Mouse (Mus musculus): ENCODE data around the gene Eif4ebp2.
A peak's percentile ranks its signal among the peaks of the same experiment; 100 is the strongest.

Gene Eif4ebp2

DNA sequence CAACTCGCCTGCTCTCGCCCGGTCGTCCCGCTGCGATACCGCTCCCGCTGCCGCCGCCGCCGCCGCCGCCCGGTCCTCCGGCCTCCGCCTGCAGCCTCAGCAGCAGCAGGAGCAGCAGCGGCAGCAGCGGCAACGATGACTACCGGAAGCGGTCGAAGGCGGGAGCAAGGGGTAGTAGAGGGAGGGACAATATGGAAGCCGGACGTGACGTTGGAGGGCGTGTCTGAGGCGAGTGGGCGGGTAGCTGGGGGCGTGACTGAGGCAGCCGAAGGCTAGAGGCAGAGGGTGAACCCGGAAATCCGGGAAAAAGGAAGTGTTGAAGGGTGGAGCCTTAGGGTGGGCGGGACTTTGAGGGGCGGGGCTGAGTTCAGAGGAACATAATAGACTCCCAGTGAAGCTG is at the start of gene Eif4ebp2:
Eif4ebp2 (minus strand) TSS at position 17 of the 400 bp plus-strand sequence.
- DNase-seq (ENCODE audit: low spot score in 2 of 2): peak; percentile 96

DNA sequence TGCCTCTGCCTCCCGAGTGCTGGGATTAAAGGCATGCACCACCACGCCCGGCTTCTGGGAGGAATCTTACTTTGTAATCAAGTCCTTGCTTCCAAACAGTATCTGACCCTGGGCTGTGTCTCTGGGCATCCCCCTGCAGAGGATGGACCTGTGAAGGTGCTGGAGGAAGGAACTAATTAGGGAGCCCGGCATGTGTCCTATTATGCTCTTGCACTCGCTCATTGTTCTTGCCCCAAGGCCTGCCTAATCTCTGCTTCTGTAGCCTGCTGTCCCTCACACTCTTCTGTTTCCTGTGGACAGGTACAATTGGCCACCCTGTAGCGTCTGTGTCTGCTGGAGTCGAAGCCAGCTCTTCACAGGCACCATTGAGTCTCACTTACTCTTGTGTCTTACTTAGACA is 48.3 kb upstream of the Eif4ebp2 start:
- no peak for DNase-seq (ENCODE audit: low spot score in 2 of 2)

DNA sequence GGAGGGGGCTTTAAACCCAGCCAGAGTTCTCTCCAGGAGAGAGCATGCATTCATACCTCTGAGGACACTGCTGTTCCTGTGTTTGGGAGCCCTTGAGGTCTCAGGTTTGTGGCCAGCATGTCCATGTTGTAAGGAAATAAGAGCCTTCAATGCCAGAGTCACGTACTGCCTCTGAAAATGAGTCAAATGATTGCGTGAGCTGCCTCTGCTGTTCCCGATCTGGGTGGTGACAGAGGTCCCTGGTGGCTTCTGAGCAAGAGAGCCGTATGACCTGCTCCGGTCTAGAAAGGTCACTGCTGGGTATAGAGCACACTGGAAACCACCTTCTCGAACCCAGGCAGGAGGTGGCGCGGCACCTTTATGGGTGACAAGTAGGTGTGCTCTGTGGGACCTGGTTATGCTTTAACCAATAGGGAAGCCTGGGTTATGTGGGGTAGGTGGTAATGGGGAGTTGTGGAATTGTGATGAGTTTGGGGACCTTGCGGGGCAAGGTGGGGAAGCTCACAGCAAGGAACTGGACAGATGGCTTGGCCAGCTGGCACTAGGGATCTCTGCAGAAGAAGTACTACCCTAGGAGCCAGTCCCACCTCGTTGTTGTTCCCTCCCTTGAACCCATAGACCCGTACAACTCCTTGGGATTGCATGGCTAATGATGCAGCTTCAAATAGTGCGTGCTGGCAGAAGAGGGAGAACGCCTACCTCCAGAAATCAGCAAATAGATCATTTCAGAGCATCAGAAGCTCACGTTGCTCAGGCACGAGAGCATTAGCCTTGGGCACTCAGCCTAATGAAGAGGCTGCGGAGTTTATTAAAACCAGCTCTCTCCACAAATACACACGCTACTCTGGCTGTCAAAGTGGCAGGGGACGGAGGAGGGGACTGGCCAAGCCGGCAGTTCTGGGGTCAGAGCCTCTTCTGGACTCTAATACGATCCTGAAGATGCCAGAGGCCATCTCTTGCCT is 47.3 kb upstream of the Eif4ebp2 start:
- DNase-seq (ENCODE audit: low spot score in 2 of 2): no peak

DNA sequence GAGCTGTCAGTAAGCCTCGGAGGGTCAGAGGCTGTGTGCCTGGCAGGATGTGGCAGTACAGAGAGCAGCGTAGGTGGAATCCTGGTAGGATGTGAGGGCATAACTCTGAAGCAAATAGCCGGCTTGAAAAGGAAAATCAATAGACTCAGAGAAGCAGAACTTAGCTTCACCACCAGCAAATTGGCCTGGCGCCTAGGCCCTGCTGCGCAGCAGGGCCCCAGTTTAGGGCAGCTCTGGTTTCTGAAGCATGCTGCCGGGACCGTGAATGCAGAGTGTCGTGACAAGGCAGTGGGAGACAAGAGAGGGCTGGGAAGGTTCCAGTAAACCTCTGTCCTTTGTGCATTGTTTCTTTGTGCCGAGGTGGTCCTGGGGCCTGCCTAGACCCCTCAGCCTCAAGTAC is 43.8 kb upstream of the Eif4ebp2 start:
- DNase-seq (ENCODE audit: low spot score in 2 of 2): no peak

DNA sequence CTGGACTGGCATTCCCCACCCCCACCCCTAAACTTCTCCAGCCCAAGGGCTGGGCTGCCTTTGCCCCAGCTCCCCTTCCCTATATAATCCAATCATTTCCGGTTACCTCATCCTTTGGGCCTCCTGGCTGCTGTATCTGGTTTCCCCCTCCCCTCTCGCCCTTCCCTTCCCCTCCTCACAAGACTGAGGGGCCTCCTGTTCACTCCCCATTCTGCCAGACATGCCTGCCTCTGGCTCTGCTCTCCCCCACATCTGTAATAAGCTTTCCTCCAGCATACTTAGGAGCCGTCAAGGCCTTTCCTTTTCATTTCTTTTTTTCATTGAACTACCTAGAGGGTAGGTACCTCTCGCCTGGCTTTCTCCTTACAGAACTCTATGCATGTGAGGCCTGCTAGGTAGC is 43.0 kb upstream of the Eif4ebp2 start:
- DNase-seq (ENCODE audit: low spot score in 2 of 2): no peak

DNA sequence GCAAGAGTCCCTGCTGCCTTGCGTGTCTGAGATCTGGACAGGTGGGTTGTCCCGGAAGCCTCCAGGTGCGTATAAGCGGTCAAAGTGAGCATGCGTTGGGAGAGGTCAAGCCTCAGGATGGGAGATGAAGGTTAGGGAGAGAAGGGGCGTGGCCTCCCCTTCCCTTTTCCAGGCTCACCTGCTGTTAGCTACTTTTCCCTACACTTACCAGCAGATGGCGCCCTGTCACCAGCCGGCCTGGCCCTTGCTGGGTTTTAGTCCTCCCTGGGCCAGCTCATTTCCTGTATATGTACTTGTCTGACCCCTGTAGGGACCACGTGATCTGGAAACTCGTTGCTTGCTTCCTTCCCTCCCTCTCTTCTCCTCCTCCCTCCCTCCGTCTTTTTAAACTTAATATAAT is 39.6 kb upstream of the Eif4ebp2 start:
- DNase-seq (ENCODE audit: low spot score in 2 of 2): peak; percentile 45 to 59

DNA sequence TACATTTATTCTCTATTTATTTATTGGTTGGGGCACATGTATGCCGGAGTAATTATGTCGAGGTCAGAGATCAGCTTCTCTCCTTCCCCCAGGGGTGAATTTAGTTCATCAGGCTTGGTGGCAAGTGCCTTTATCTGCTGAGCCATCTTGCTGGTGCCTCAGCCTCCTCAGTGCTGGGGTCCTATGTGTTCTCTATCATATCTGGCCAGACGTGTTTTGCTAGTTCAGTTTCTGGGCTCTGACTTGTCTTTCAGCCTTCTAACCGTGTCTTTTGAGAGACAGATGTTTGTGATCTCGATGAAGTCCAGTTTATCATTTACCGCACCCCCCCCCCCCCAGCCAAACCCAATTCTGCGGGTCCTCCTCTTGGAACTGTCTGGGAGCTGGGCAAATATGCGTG is 39.1 kb upstream of the Eif4ebp2 start:
- DNase-seq (ENCODE audit: low spot score in 2 of 2): no peak

DNA sequence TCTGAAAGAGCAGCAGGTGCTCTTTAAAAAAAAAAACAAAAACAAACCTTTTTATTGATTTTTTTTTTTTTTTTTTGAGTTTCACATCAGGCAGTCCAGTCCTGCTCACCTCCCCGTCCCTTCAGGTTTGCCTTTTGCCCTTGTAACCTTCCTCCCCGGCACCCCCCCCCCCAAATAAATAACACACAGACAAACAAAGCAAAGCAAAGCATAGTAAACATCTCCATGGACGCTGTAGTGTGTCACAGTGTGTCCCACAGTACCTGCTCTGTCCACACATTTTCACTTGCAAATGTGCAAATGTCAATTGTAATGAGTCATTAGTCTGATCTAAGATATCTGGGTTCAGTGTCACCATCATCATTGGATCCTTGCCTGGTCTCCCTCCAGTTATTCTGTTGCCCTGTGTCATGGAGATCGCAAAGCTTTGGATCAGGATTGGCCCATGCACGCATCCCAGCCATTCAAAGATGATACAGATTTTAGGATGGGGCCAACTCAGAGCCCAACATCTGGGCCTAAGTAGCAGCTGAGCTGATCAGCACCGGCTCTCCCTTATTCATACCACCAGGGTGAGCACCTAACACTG is 36.2 kb upstream of the Eif4ebp2 start:
- no peak for DNase-seq (ENCODE audit: low spot score in 2 of 2)

DNA sequence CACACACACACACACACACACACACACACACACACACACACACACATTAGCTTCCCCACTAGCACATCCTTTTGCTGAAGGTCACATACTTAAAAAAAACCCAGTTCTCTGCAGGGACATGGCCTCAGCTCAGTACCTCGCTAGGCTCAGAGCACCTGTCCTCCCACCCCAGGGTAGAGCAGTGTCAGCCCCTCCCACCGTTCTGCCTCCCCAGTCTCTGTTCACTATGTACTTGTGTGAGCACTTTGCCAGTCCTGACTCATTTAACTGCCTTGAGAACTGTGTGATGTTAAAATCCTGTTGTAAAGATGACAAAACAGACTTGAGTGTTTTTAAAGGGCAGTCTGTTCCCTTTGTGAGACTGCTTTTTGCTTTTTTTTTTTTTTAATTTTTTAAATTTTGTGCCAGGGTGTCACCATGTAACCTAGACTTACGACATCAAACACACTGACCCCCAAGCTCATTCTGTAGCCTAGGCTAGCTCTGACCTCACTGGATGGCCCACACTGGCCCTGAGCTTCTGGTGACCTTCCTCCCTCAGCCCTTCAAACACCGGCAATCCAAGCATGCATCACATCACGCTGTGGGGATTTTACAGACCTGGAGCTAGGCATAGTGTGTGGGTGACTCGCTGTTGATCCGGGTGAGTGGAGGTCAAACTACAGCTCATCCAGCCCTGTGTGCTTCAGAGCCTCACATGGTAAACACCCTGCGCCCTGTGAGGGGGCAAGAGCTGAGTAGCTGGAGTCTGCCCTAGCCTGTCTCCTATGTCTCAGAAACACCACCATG is 34.3 kb upstream of the Eif4ebp2 start:
- no peak for DNase-seq (ENCODE audit: low spot score in 2 of 2)

DNA sequence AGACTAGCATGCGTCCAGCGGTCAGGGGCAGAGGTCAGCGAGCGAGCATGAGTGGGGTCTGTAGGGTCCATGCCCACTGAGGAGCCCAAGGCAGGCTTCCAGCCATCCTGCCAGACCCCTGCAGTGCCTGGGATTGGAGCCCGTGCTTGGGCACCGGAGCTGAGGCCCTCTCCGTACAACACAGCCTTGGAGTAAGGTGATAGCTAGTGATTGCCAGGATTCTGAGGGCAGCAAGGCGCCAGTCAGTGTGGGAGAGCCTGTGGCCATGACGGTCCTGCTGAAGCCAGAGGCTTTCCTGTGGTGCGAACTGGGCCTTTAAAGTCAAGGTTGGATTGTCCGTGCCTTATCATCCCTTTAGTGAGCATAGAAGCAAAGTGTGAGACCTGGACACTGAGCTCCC is 32.3 kb upstream of the Eif4ebp2 start:
- DNase-seq (ENCODE audit: low spot score in 2 of 2): no peak

DNA sequence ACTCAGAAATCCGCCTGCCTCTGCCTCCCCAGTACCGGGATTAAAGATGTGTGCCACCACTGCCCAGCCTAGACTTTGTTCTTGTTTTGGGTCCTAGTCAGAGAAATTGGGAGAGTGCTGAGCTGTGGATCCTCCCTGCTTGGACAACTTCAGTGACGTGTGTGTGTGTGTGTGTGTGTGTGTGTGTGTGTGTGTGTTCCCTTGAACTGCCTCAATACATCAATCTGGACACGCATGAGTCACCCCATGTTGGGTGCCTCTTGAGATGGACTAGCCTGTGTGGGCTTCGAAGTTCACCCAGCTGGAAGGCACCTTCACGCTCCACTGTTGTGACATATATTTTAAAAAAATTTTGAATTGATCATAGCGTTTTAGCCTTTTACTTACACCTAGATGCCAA is 30.3 kb upstream of the Eif4ebp2 start:
- no peak for DNase-seq (ENCODE audit: low spot score in 2 of 2)

DNA sequence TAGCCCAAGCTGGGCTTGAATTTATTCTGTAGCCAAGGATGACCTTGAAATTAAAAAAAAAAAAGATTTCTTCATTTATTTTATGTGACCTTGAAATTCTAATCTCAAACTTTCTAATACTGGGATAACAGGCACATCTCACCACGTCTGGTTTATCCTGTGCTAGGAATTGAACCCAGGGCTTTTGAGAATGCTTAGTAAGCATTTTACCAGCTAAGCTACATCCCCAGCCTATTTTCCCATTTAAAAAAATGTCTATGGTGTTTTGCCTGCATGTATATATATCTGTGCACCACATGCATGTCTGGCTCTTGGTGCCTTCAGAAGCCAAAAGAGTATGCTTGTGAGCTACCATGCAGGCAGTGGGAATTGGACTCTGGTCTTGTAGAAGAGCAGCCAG is 28.0 kb upstream of the Eif4ebp2 start:
- DNase-seq (ENCODE audit: low spot score in 2 of 2): no peak

DNA sequence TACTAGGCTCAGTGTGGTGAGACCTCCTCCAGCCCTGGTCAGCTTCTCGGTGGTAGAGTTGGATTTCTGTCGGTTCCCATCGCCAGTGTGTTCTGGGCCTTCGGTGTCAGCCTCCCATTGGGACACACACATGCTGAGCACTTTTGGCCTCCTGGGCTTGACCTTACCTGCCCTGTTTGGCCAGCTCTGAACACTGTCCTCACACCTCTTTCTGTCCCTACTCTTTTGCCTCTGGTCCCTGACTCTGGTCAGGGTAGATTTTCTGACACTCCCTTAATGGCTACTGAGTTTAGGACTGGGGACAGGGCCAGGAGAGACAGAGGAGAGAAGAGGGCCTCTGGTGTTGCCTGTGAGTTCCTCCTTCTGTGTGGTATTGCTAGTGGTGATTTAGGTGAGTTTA is 27.5 kb upstream of the Eif4ebp2 start:
- DNase-seq (ENCODE audit: low spot score in 2 of 2): no peak

DNA sequence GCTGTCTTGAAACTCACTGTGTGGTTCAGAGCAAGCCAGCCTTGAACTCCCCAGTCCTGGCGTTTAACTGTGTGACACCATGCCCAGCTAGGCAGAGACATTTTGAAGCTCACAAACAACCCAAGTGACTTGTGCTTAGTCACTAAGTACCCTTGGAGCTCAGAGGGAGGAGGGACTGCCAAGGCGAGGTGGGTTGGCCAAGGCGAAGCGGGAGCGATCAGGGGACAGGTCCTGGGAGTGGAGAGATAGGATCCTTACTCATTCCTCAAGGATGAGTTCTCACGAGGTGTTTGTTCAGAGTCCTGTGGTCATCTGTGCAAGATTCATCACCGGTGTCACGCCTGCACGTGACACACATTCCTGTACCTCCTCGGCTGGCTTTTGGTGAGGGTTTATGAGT is 27.0 kb upstream of the Eif4ebp2 start:
- no peak for DNase-seq (ENCODE audit: low spot score in 2 of 2)

DNA sequence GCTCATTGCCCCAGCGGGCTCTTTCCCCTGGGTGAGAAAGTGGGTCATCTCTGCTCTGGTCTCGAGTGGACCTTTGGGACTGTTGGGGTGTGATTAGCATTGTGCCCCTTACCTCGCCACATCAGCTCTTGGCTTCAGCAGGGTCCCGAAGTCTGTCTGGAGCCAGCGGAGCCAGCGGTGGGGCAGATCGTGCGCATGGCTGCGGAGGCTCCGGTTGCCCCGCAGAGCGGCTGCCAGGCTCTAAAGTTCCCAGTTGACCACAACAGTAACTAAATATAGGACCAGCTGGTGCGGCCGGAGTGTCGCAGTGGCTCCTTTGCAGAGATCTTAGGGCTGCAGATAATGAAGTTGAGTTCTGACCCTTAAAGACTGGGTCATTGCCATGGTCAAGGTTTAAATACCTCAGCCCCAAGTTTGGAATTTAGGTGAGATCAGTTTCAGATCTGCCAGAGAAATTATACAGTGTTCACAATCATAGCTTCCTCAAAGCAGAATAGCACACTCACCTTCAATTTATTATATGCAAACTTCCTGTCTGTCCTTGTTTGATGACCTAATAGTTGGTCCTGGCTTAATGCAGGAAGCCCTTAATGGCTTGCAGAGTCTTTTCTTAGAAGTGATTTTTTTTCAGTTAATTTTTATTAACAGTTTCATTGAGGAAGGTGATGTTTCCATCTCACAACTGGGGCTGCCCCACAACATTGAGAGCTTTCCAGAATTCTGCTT is 24.1 kb upstream of the Eif4ebp2 start:
- no peak for DNase-seq (ENCODE audit: low spot score in 2 of 2)

DNA sequence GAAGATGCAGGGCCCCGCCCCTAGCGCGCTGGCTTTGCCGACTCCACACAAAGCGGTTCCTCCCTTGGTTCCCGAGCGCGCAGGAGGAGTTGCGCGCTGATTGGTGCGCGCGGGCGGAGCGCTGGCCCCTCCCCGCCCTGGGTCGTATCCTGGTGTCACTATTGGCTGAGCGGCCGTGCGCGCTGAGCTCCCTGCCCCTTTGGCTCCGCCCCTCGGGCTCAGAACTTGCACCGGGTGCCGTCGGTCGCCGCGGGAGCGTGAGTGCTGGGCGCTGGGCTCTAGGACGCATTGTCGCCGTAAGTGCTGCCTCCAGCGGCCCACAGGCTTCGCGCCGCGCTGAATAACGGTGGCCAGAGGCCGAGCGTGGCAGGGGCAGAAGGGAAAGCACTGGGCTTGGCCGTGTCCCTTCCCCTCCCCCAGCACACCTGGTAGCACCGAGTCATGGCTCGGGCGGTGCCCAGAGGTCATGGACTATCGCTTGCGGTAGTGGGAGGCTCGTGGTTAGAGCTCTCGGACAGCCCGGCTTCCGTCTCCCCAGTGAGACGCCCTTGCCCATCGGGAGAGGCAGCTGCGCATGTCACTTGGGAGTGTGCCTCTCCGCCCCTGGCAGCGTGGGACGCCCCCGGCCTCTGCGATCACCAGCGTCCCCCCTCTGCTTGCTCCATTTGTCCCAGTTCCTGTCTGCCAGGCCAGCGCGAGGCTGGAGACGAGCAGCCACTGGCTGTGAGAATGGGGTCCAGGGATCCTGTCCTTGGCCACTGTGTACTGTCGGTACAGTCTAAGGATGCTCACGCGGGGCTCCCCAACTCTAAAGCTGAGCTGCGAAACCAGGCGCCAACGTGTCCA is 23.4 kb upstream of the Eif4ebp2 start, which contains the start of gene Lrrc20:
Lrrc20 (plus strand) TSS at position 208 of the 846 bp plus-strand sequence.
- DNase-seq (ENCODE audit: low spot score in 2 of 2): peak; percentile 87 to 92

DNA sequence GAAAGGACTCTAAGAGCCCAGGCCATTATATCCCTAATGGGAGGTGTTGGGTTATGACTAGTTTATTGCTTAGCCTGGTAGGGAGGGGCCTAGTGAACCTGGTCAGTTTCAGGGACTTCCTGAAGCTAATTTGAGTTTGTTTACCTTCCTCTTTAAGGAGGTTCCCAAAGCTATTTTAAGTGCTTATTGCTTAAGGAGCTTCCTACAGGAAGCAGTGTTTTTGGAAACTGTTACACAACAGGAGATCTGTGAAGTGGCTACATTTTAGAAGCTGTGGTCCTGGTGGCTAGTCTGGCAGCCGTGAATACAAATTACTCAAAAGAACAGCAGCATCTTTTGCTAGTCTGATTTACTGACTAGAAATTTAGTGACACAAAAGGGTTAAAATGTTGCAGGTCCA is 21.9 kb upstream of the Eif4ebp2 start:
- DNase-seq (ENCODE audit: low spot score in 2 of 2): no peak

DNA sequence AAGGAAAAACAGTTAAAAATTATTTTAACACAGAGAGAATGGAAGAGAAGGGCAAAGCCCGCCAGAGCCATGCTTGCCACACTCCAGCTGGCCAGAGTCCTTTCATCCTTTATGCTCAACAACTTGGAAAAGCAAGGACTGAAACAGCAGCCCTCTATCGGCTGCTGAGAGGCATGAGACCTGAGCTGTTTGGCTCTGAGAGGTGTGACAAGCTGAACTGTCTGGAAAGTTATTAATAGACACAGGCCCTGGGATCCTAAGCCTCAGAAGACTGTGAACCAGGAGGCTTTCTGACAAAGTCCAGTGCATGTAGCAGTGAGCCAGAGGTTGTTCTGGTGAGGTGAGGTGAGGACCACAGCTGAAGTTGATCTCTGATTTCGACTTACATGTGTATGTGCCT is 21.2 kb upstream of the Eif4ebp2 start:
- no peak for DNase-seq (ENCODE audit: low spot score in 2 of 2)

DNA sequence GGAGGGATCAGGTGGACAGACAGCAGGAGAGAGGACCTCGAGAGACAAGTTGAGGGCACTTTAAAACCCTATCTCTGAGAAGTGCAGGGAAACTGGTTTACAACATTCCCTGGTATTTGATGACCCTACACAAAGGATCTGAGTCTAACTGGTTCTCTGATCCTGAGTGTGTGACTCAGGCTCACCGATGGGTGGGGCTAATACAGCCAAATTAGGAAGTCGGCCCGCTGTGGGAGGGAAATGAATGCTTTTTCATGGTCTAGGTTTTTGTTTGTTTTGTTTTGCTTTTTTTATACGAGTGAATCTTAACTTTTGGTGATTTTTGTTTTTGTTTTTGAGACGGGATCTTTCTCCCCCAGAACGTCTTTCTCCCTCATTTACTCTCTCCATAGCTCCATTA is 16.4 kb upstream of the Eif4ebp2 start:
- DNase-seq (ENCODE audit: low spot score in 2 of 2): no peak

DNA sequence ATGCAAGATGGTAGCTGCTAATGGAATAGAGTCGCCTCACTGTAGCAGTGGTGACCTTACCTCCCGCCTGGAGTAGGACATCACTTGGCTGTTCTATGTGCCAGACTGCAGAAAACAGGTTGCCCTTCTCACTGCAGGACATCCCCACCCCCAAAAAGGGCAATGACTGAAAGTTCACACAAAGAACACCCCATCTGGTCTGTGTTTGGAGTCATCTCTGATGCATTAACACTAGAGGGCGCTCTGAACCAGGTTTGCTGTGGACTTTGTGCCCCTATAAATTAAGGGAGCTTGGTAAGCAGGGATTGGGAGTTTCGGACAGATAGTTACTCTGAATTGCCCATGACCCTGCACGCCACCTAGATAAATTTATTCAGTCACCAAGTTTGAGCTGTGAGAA is 14.4 kb upstream of the Eif4ebp2 start:
- no peak for DNase-seq (ENCODE audit: low spot score in 2 of 2)

DNA sequence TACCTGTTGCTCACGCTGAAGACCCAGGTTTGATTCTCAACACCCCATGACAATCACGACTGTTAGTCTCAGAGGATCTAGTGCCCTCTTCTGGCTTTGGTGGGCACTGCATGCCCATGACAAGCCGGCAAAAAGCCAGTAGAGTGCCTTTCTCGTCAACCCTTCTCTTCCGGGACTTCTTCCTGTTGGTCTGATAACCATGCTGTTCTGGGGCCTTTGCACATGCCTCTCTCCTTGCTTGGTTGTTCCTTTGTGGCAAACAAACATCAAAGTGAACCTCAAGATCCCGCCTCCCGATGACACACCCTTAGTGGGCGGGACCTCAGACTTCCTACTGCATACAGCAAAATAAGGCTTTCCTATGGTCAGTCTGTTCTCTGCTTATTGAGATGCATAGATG is 13.8 kb upstream of the Eif4ebp2 start:
- DNase-seq (ENCODE audit: low spot score in 2 of 2): no peak

Measured in frontal cortex, postnatal 14 days (tissue).